Mouse (Mus musculus) kidney, adult 8-10 months (tissue): Measurements from ENCODE around the gene S1pr1.
A peak's percentile ranks its signal among the peaks of the same experiment; 100 is the strongest.

Experiments
- DNase-seq, 2 experiments: peaks; one replicate each; pipeline ENCODE4 v3.0.0; 2022

The S1pr1 gene

GRCm38 (mm10) chr3:115714671-115715651 is at the start of gene S1pr1:
Gene S1pr1, minus strand, starts transcription at chr3:115715072.
- DNase-seq, result peak; percentile 57 to 61

- DNase-seq, result peak in 1 of 2 experiments; percentile 11
These were observed 48.4 kb upstream of the S1pr1 start for GRCm38 (mm10) chr3:115763292-115763691.

- peak in 1 of 2 experiments; percentile 11 for DNase-seq
These were observed 48.0 kb upstream of the S1pr1 start for GRCm38 (mm10) chr3:115762841-115763240.

- DNase-seq, result no peak
These were observed 44.8 kb upstream of the S1pr1 start for GRCm38 (mm10) chr3:115759659-115760058.

GRCm38 (mm10) chr3:115758455-115758912 is 43.6 kb upstream of the S1pr1 start:
- DNase-seq, result no peak

- DNase-seq, result no peak
These were observed 39.6 kb upstream of the S1pr1 start for GRCm38 (mm10) chr3:115754466-115754865.

GRCm38 (mm10) chr3:115750369-115750768 is 35.5 kb upstream of the S1pr1 start:
- no peak for DNase-seq

GRCm38 (mm10) chr3:115748289-115748989 is 33.6 kb upstream of the S1pr1 start:
- no peak for DNase-seq

- no peak for DNase-seq
These were observed 31.6 kb upstream of the S1pr1 start for GRCm38 (mm10) chr3:115746511-115746910.

GRCm38 (mm10) chr3:115745088-115745487 is 30.2 kb upstream of the S1pr1 start:
- no peak for DNase-seq

- DNase-seq, result no peak
These were observed 23.7 kb upstream of the S1pr1 start for GRCm38 (mm10) chr3:115738524-115738923.

- DNase-seq, result no peak
These were observed 23.0 kb upstream of the S1pr1 start for GRCm38 (mm10) chr3:115737785-115738318.

- DNase-seq, result no peak
These were observed 20.7 kb upstream of the S1pr1 start for GRCm38 (mm10) chr3:115735540-115735939.

- no peak for DNase-seq
These were observed 20.0 kb upstream of the S1pr1 start for GRCm38 (mm10) chr3:115734841-115735240.

GRCm38 (mm10) chr3:115730336-115730735 is 15.5 kb upstream of the S1pr1 start:
- DNase-seq, result no peak

GRCm38 (mm10) chr3:115729187-115729586 is 14.3 kb upstream of the S1pr1 start:
- no peak for DNase-seq

GRCm38 (mm10) chr3:115728211-115728610 is 13.3 kb upstream of the S1pr1 start:
- DNase-seq, result no peak

GRCm38 (mm10) chr3:115718886-115719285 is 4.0 kb upstream of the S1pr1 start:
- DNase-seq, result no peak

- DNase-seq, result no peak
These were observed 1.1 kb upstream of the S1pr1 start for GRCm38 (mm10) chr3:115715900-115716515.

GRCm38 (mm10) chr3:115714049-115714435 is 830 bp downstream of the S1pr1 start:
- no peak for DNase-seq

GRCm38 (mm10) chr3:115713417-115714048 is 1.3 kb downstream of the S1pr1 start:
- no peak for DNase-seq

- DNase-seq, result peak; percentile 55 to 67
These were observed 2.1 kb downstream of the S1pr1 start for GRCm38 (mm10) chr3:115712808-115713200.
